Mouse (Mus musculus): ENCODE data around the gene Lrrc1.

Gene Lrrc1

GRCm38 (mm10) chr9:77463861-77464260 lies 80.8 kb downstream of the Lrrc1 start:
- DNase-seq (ENCODE audit: low read depth, low spot score) = no peak

- no peak for DNase-seq (ENCODE audit: low read depth, low spot score)
Observed at GRCm38 (mm10) chr9:77463195-77463594, 81.5 kb downstream of the Lrrc1 start.

GRCm38 (mm10) chr9:77461371-77461915 lies 83.2 kb downstream of the Lrrc1 start:
- DNase-seq (ENCODE audit: low read depth, low spot score) = no peak

DNA sequence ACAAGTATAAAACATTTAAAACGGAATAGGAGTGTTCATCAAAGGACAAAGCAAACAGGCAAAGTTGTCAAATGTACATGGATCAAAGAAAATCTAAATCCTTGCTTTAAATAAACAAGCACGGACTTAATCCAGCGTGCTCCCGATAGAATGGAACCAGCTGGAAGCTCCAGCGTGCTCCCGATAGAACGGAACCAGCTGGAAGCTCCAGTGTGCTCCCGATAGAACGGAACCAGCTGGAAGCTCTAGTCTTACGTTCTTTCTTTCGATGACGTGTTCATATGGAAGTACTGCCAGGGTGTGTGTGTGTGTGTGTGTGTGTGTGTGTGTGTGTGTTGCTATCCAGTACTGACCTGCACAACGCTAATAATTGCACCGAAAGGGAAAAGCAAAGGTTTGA lies 84.3 kb downstream of the Lrrc1 start:
- no peak for DNase-seq (ENCODE audit: low read depth, low spot score)

GRCm38 (mm10) chr9:77459365-77459764 lies 85.3 kb downstream of the Lrrc1 start:
- DNase-seq (ENCODE audit: low read depth, low spot score) = no peak

- no peak for DNase-seq (ENCODE audit: low read depth, low spot score)
Observed at GRCm38 (mm10) chr9:77456169-77456826, 88.4 kb downstream of the Lrrc1 start.

- DNase-seq (ENCODE audit: low read depth, low spot score) = no peak
Observed at GRCm38 (mm10) chr9:77455439-77456168, 89.1 kb downstream of the Lrrc1 start.

DNA sequence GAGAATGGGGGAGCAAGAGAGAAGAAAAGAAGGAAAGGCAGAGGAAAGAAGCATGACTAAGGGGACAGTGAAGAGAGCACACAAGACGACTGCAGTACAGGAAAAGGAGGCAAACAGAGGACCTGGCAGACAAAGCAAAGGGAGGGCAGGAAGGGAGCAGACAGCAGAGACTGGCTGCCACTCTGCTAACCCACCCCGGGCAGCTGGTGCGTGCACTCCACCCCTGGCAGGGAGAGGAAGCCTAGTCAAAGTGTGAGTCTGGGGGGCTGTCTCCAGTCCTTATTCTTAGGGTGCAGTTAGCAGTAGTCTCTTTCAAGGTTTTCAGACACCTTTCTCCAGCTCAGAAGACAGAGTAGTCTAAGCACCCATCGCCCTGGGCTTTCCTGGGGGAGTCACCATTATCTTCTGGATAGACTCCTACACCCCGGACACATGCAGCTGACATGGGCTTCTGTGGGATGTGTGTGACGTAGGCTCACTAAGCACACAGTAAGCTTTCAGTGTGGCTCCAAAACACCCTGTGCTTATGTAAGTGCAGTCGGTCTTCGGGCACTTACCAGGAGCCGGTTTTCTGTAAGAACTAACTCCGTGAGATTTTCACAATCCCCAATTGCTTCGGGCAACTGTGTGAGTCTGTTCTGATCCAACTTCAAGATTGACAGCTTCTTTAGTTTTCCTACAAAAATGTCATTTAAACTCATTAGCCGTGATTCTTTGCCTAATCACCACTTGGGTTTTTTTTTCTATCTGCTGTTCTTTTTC lies 92.4 kb downstream of the Lrrc1 start:
- DNase-seq (ENCODE audit: low read depth, low spot score) = no peak

GRCm38 (mm10) chr9:77450447-77450846 lies 94.2 kb downstream of the Lrrc1 start:
- no peak for DNase-seq (ENCODE audit: low read depth, low spot score)

DNA sequence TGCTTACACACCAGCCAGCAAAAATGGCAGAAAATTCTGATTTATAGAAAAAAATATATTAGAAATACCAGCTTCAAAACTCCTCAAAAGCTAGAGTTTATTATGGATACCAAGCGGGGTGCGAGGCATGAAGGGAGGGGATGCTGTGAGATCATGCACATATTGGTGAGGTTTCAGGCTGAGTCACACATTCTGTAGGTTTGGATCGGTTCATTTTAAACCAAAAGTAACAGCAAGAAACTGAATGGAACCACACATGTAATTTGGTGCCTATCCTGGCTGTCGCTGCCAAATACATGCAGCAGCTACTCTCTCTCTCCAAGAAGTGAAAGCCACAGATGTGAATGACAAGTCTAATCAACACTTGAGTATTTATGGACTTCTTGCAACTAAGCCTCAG lies 99.8 kb downstream of the Lrrc1 start:
- DNase-seq (ENCODE audit: low read depth, low spot score) = no peak

DNA sequence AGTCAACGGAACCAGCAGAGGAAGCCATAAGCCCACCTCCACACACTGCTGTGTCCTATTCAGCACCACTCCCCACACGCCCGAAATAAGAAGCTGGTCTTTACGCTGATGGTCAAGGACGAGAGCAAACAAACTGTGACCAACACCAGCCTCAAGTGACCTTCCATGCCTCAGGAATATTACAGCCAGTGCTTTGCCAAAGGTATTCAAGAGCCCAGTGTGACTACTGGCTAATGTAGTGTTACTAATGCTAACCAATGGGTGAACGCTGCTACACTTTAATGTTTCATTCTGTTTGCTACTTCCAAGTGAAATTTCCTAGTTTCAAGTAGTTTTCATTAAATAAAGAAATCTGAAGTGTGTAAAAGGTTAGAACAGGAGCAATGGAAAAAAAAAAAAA lies 105.3 kb downstream of the Lrrc1 start:
- no peak for DNase-seq (ENCODE audit: low read depth, low spot score)

GRCm38 (mm10) chr9:77438836-77439271 lies 105.8 kb downstream of the Lrrc1 start:
- DNase-seq (ENCODE audit: low read depth, low spot score) = no peak

DNA sequence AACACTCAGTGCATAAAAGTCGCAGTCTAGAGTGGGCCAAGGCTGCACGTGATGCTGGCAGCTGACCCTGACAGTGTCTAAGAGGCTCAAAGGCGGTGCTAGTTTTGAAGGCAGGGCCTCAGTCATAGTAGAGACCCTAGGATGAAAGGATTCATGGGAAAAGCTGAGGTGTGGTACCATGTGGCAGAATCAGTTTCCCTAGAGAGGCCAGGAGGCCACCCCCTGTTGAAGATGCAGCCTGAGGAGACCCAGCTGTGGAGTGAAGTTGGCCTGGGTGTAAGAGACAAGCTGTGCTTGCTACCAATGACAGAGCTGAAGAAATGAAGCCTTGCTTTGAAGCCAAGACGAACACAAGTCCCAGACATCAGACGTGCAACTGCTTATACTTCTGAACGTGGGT lies 107.5 kb downstream of the Lrrc1 start:
- no peak for DNase-seq (ENCODE audit: low read depth, low spot score)

- DNase-seq (ENCODE audit: low read depth, low spot score) = no peak
Observed at GRCm38 (mm10) chr9:77434965-77435364, 109.7 kb downstream of the Lrrc1 start.

DNA sequence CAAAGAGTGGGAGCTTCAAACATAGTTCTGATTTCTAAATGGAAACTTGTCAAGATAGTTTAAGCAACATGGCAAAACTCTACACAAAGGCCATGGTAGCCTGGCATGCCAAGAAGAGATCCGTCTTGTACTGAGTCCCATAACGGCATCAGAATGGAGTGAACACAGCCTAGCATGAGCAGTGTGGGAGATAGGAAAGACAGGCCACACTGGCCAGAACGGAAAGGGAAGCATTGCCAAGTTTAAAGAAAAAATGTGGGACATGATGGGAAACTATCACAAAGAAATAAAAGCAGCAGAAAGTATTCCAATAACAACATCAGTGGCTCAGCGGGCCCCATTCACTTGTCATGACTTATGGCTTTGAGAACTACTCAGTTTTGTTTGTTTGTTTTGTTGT lies 111.2 kb downstream of the Lrrc1 start:
- no peak for DNase-seq (ENCODE audit: low read depth, low spot score)

- DNase-seq (ENCODE audit: low read depth, low spot score) = no peak
Observed at GRCm38 (mm10) chr9:77432030-77432429, 112.6 kb downstream of the Lrrc1 start.

- no peak for DNase-seq (ENCODE audit: low read depth, low spot score)
Observed at GRCm38 (mm10) chr9:77430413-77431087, 114.1 kb downstream of the Lrrc1 start.

DNA sequence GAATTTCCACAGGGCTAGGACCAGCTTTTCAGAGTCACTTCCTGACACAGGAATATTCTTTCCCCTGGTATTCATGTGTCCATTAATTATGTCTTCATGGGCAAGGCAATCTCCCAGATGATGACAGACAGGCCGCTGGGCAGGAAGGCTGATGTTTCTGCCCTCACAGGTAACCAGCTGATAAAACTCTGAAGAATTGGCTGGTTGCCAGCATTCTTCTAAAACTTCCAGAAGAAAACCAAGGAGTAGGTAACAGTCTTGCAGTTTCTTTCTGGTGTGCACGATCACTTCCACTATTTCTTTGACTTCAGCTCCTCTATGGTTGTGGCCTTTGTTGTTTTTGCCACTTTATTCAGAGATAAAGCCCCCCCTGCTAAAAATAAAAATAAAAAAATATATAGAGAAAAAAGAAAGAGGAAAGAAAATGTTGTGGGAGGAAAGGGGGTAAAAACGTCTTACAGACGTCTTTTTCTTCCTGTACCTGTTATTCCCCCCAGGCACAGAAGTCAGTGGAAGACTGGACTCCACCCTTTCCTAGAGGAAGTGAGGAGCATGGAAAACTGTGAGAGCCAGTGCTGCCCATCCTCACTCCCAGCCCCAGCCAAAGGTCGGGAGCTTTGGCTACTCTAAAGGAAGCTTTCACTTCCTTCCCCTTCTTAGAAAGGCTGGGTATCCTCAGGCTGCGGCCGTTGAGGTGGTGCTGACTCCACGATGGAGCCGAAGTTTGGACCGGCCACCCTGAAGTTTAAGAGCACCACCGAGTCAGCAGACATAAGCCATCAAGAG lies 115.2 kb downstream of the Lrrc1 start:
- DNase-seq (ENCODE audit: low read depth, low spot score) = no peak

DNA sequence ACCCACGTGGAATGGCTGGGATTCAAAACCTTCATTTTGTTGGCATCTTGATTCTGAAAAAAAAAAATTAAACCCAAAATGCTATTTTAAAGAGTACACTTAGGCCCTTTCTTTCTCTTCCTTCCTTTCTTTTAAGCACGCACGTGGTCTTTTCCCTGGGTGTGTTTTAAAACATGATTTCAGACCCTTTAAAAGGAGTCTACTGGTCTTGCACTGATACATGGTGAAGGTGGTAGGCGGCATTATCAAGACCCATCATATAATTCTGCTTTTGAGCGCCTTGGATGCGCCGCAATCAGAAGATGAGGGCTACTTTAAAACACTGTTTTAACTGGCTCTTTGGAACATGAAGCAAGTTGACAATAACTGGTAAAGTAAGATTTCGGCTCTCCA lies 115.9 kb downstream of the Lrrc1 start:
- DNase-seq (ENCODE audit: low read depth, low spot score) = no peak

- DNase-seq (ENCODE audit: low read depth, low spot score) = no peak
Observed at GRCm38 (mm10) chr9:77428115-77428747, 116.4 kb downstream of the Lrrc1 start.

Measured in embryo, embryonic 11.5 days (tissue).